Mouse (Mus musculus) c-Kit-negative CD71-positive TER-119-positive erythroid progenitor cells, embryonic 14.5 days (primary cell): Measurements from ENCODE around the gene Trp53i13.

Experiments used
- DNase-seq: peaks from one replicate; pipeline ENCODE4 v3.0.0-alpha.2; 2013; ENCODE audit warnings: low read depth, low spot score

The Trp53i13 gene

DNA sequence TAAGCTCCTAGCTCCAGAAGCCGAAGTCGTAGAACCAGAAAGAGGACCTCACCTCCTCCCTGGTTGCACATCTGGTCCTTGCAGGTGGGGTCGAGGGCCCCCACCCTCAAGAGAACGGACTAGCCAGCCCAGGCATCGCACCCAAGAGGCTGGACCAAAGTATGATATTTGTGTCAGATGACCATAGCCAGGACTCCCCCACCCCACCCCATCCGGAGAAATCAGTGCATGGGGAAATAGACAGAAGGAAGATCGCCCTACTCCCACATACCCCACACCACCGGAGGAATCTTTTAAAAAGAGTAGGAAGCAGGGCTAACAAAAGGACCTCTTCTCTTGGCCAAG, 52.7 kb downstream of the Trp53i13 start:
- no peak for DNase-seq

DNA sequence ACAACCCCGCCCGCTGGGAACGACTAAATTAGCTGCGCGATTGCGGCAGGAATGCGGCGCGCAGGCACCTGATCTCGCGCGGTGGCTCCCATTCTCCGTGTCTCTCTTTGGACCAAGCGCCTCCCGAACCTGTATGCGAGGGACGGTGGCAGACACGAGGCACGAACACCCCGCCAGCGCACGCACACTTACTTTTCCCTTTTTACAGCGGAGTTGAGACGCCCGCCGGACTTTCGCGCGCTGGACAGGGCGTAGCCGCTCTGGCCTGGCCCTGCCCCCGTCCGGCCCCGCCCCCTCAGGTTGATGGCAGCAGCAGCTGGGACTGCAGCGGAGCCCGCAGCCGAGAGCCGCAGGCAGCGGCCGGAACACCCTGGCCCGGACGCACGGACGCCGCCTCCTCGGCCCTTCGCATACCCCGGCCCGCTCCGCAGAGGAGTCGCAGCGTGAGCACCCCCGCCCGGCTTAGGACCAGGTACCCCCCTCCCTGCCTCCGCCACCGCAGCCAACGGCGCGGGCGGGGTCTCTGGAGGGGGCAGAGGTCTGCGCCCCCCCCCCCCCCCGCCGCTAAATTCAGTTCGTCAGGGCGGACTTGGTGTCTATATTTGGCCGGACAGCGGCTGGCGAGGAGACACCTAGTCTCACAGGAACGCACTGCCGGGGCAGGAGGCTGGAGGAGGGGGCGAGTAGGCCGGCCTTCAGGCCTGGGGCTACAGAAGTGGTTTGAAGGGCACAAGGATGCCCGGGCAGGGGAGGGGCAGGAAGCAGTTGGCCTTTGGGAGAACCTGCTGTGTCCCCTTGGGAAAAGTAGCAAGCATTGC, 53.3 kb downstream of the Trp53i13 start, which contains the start of gene Coro6:
TSS of gene Coro6 (plus strand) at position 129 of the 818 bp plus-strand sequence.
- no peak for DNase-seq

- no peak for DNase-seq
These were observed 53.9 kb downstream of the Trp53i13 start for GRCm38 (mm10) chr11:77461856-77462255.
